Mouse (Mus musculus): Measurements from ENCODE around the gene Ripor1. TPM values are rescaled to one million over a fixed set of nuclear protein-coding genes. Genes with fewer than 3 reads are reported as not detected.

The Ripor1 gene
- total and polyA plus RNA-seq, 3 experiments, result 0.24 to 7.2 (median 1.7) TPM

GRCm38 (mm10) chr8:105661167-105661566 is 56.1 kb downstream of the Ripor1 start:
- Histone ChIP-seq H3K36me3 (replicated peaks in 1 of 2; ENCODE audit: control insufficient read depth in 1 of 2, insufficient read depth in 1 of 2, low read length in 1 of 2) (peaks cover 21 to 63% of the 10 kb centered on the region in 2 experiments), H3K27me3 (replicated peaks) (no peaks in the 10 kb centered on the region), H3K4me2 (ENCODE audit: insufficient read depth, low read depth, poor library complexity, severe bottlenecking) (no peak overlapping the region), H3K4me1 (ENCODE audit: control insufficient read depth in 1 of 2, insufficient read depth in 2 of 2) (0 out of 4 replicates have a peak, but pooled peaks cover 0 to 2% of the 10 kb centered on the region in 2 experiments), H3K79me2 (replicated peaks; ENCODE audit: control insufficient read depth, extremely low read depth, insufficient read depth, poor library complexity, severe bottlenecking) (peaks cover 44% of the 10 kb centered on the region), H3K27ac (ENCODE audit: insufficient read depth, low read depth) (no peak overlapping the region), H3K9ac (ENCODE audit: insufficient read depth, low read depth) (no peak overlapping the region), H3K9me3 (replicated peaks; ENCODE audit: low read length) (no peaks in the 10 kb centered on the region), H3K4me3 (replicated peaks in 1 of 3; ENCODE audit: low read depth in 2 of 3, low read length in 2 of 3, poor library complexity in 1 of 3) (no peak overlapping the region)
- DNase-seq (ENCODE audit: extremely low read depth), result no peak
- dilution Hi-C loops (cut with MboI; ENCODE audit: extremely low pct_ligation_motif_present, extremely low pct_unique_long_range_greater_than_20kb, low sequenced_read_pairs) (no loop called here), in situ Hi-C loops (cut with MboI; ENCODE audit: low pct_ligation_motif_present, low pct_unique_long_range_greater_than_20kb, low sequenced_read_pairs) (no loop called here)
- no peak for TF ChIP-seq ETS1 (conservative IDR thresholded peaks at IDR 0.05; ENCODE audit: low read depth, low read length)
- TF ChIP-seq TCF12 (IDR thresholded peaks at IDR 0.05; ENCODE audit: low read depth, low read length), result no peak
- peak; percentile 53 to 57 for TF ChIP-seq CTCF (conservative IDR thresholded peaks at IDR 0.05 in 1 of 2, IDR thresholded peaks at IDR 0.05 in 1 of 2; ENCODE audit: low read depth in 2 of 2, low read length in 2 of 2)
- no peak for TF ChIP-seq E2F4 (IDR thresholded peaks at IDR 0.05; ENCODE audit: insufficient replicate concordance, low read depth, low read length)
- no peak for TF ChIP-seq KAT2A (IDR thresholded peaks at IDR 0.05; ENCODE audit: insufficient replicate concordance, low read length)
- no peak for TF ChIP-seq ZC3H11A (IDR thresholded peaks at IDR 0.05; ENCODE audit: low read depth, low read length)
- TF ChIP-seq BHLHE40 (IDR thresholded peaks at IDR 0.05; ENCODE audit: low read depth, low read length), result 0 out of 2 replicates have a peak, but pooled peaks have one; percentile 8
- TF ChIP-seq HCFC1 (IDR thresholded peaks at IDR 0.05; ENCODE audit: low read depth, low read length), result no peak
- no peak for TF ChIP-seq PAX5 (IDR thresholded peaks at IDR 0.05; ENCODE audit: low read length)
- no peak; the same call in 1 of the 2 replicates for TF ChIP-seq SMC3 (IDR thresholded peaks at IDR 0.05; ENCODE audit: low read depth, low read length)
- no peak for TF ChIP-seq ELF1 (IDR thresholded peaks at IDR 0.05; ENCODE audit: low read depth, low read length)
- TF ChIP-seq MAZ (IDR thresholded peaks at IDR 0.05; ENCODE audit: low read depth, low read length), result no peak
- TF ChIP-seq ZNF384 (IDR thresholded peaks at IDR 0.05; ENCODE audit: low read depth, low read length), result no peak
- no peak for TF ChIP-seq TBP (conservative IDR thresholded peaks at IDR 0.05; ENCODE audit: low read depth, low read length)
- TF ChIP-seq NELFE (IDR thresholded peaks at IDR 0.05; ENCODE audit: low read depth, low read length), result no peak
- no peak; the same call in none of the 2 replicates for TF ChIP-seq RAD21 (IDR thresholded peaks at IDR 0.05; ENCODE audit: low read depth, low read length)

Other genes with a start within 250 kb of the Ripor1 start
- 0.80 and 1.1 TPM in 2 replicates for gene Plekhg4, start 232.0 kb upstream of the Ripor1 start, total RNA-seq (2012; rRNA removed)
- 0.44 and 0.59 TPM in 2 replicates for gene Plekhg4, start 232.0 kb upstream of the Ripor1 start, total RNA-seq (2014; rRNA removed)
- gene Plekhg4, start 232.0 kb upstream of the Ripor1 start, polyA plus RNA-seq (2012; ENCODE audit: insufficient read length, low read depth), result 0.33 and 0.54 TPM in 2 replicates
- 0.08 TPM in 1 of 2 replicates, not detected in the other for gene Kctd19, start 191.8 kb upstream of the Ripor1 start, total RNA-seq (2012; rRNA removed)
- gene Kctd19, start 191.8 kb upstream of the Ripor1 start, total RNA-seq (2014; rRNA removed), result not detected in 2 replicates
- gene Kctd19, start 191.8 kb upstream of the Ripor1 start, polyA plus RNA-seq (2012; ENCODE audit: insufficient read length, low read depth), result 0.22 TPM in 1 of 2 replicates, not detected in the other
- gene Lrrc36, start 191.7 kb upstream of the Ripor1 start, total RNA-seq (2012; rRNA removed), result 0.34 and 0.38 TPM in 2 replicates
- 0.26 TPM in 1 of 2 replicates, not detected in the other for gene Lrrc36, start 191.7 kb upstream of the Ripor1 start, total RNA-seq (2014; rRNA removed)
- gene Lrrc36, start 191.7 kb upstream of the Ripor1 start, polyA plus RNA-seq (2012; ENCODE audit: insufficient read length, low read depth), result 0.19 TPM in 2 replicates
- 0.25 TPM in 2 replicates for gene Tppp3, start 133.7 kb upstream of the Ripor1 start, total RNA-seq (2012; rRNA removed)
- gene Tppp3, start 133.7 kb upstream of the Ripor1 start, total RNA-seq (2014; rRNA removed), result not detected in 2 replicates
- 0.39 and 0.49 TPM in 2 replicates for gene Tppp3, start 133.7 kb upstream of the Ripor1 start, polyA plus RNA-seq (2012; ENCODE audit: insufficient read length, low read depth)
- 2.1 and 2.6 TPM in 2 replicates for gene Zdhhc1, start 108.4 kb upstream of the Ripor1 start, total RNA-seq (2012; rRNA removed)
- 0.86 and 1.6 TPM in 2 replicates for gene Zdhhc1, start 108.4 kb upstream of the Ripor1 start, total RNA-seq (2014; rRNA removed)
- gene Zdhhc1, start 108.4 kb upstream of the Ripor1 start, polyA plus RNA-seq (2012; ENCODE audit: insufficient read length, low read depth), result 2.6 and 3.6 TPM in 2 replicates
- not detected in 2 replicates for gene Hsd11b2, start 86.5 kb upstream of the Ripor1 start, total RNA-seq (2012; rRNA removed)
- not detected in 2 replicates for gene Hsd11b2, start 86.5 kb upstream of the Ripor1 start, total RNA-seq (2014; rRNA removed)
- gene Hsd11b2, start 86.5 kb upstream of the Ripor1 start, polyA plus RNA-seq (2012; ENCODE audit: insufficient read length, low read depth), result not detected in 2 replicates
- 38.0 and 48.8 TPM in 2 replicates for gene Atp6v0d1, start 39.2 kb upstream of the Ripor1 start, total RNA-seq (2012; rRNA removed)
- gene Atp6v0d1, start 39.2 kb upstream of the Ripor1 start, total RNA-seq (2014; rRNA removed), result 51.0 and 55.3 TPM in 2 replicates
- gene Atp6v0d1, start 39.2 kb upstream of the Ripor1 start, polyA plus RNA-seq (2012; ENCODE audit: insufficient read length, low read depth), result 48.8 and 53.6 TPM in 2 replicates
- gene Ctcf, start 31.3 kb downstream of the Ripor1 start, total RNA-seq (2012; rRNA removed), result 42.3 and 47.2 TPM in 2 replicates
- 48.3 and 52.4 TPM in 2 replicates for gene Ctcf, start 31.3 kb downstream of the Ripor1 start, total RNA-seq (2014; rRNA removed)
- 97.9 and 107 TPM in 2 replicates for gene Ctcf, start 31.3 kb downstream of the Ripor1 start, polyA plus RNA-seq (2012; ENCODE audit: insufficient read length, low read depth)
- 0.21 and 0.30 TPM in 2 replicates for gene Agrp, start 32.1 kb downstream of the Ripor1 start, total RNA-seq (2012; rRNA removed)
- not detected in 2 replicates for gene Agrp, start 32.1 kb downstream of the Ripor1 start, total RNA-seq (2014; rRNA removed)
- gene Agrp, start 32.1 kb downstream of the Ripor1 start, polyA plus RNA-seq (2012; ENCODE audit: insufficient read length, low read depth), result not detected in 2 replicates
- 7.5 and 7.6 TPM in 2 replicates for gene Carmil2, start 81.0 kb downstream of the Ripor1 start, total RNA-seq (2012; rRNA removed)
- gene Carmil2, start 81.0 kb downstream of the Ripor1 start, total RNA-seq (2014; rRNA removed), result 1.7 and 2.0 TPM in 2 replicates
- 32.6 and 33.2 TPM in 2 replicates for gene Carmil2, start 81.0 kb downstream of the Ripor1 start, polyA plus RNA-seq (2012; ENCODE audit: insufficient read length, low read depth)
- gene Acd, start 95.8 kb downstream of the Ripor1 start, total RNA-seq (2012; rRNA removed), result 10.9 and 11.9 TPM in 2 replicates
- 4.8 and 5.2 TPM in 2 replicates for gene Acd, start 95.8 kb downstream of the Ripor1 start, total RNA-seq (2014; rRNA removed)
- gene Acd, start 95.8 kb downstream of the Ripor1 start, polyA plus RNA-seq (2012; ENCODE audit: insufficient read length, low read depth), result 31.8 and 40.0 TPM in 2 replicates
- gene Pard6a, start 95.9 kb downstream of the Ripor1 start, total RNA-seq (2012; rRNA removed), result 17.5 and 32.3 TPM in 2 replicates
- 18.9 and 23.3 TPM in 2 replicates for gene Pard6a, start 95.9 kb downstream of the Ripor1 start, total RNA-seq (2014; rRNA removed)
- gene Pard6a, start 95.9 kb downstream of the Ripor1 start, polyA plus RNA-seq (2012; ENCODE audit: insufficient read length, low read depth), result 10.0 and 15.9 TPM in 2 replicates
- gene 4933405L10Rik, start 102.4 kb downstream of the Ripor1 start, total RNA-seq (2012; rRNA removed), result 0.25 TPM in 1 of 2 replicates, not detected in the other
- gene 4933405L10Rik, start 102.4 kb downstream of the Ripor1 start, total RNA-seq (2014; rRNA removed), result not detected in 2 replicates
- not detected in 2 replicates for gene 4933405L10Rik, start 102.4 kb downstream of the Ripor1 start, polyA plus RNA-seq (2012; ENCODE audit: insufficient read length, low read depth)
- 25.2 and 27.4 TPM in 2 replicates for gene Enkd1, start 103.0 kb downstream of the Ripor1 start, total RNA-seq (2012; rRNA removed)
- 15.6 and 17.7 TPM in 2 replicates for gene Enkd1, start 103.0 kb downstream of the Ripor1 start, total RNA-seq (2014; rRNA removed)
- 30.8 and 35.9 TPM in 2 replicates for gene Enkd1, start 103.0 kb downstream of the Ripor1 start, polyA plus RNA-seq (2012; ENCODE audit: insufficient read length, low read depth)
- gene Gfod2, start 153.4 kb downstream of the Ripor1 start, total RNA-seq (2012; rRNA removed), result 3.1 and 4.7 TPM in 2 replicates
- 1.7 and 1.8 TPM in 2 replicates for gene Gfod2, start 153.4 kb downstream of the Ripor1 start, total RNA-seq (2014; rRNA removed)
- gene Gfod2, start 153.4 kb downstream of the Ripor1 start, polyA plus RNA-seq (2012; ENCODE audit: insufficient read length, low read depth), result 3.1 and 3.4 TPM in 2 replicates
- 8.1 and 8.7 TPM in 2 replicates for gene Ranbp10, start 222.1 kb downstream of the Ripor1 start, total RNA-seq (2012; rRNA removed)
- 7.4 and 7.9 TPM in 2 replicates for gene Ranbp10, start 222.1 kb downstream of the Ripor1 start, total RNA-seq (2014; rRNA removed)
- 12.8 and 15.8 TPM in 2 replicates for gene Ranbp10, start 222.1 kb downstream of the Ripor1 start, polyA plus RNA-seq (2012; ENCODE audit: insufficient read length, low read depth)
- gene Tsnaxip1, start 222.5 kb downstream of the Ripor1 start, total RNA-seq (2012; rRNA removed), result 0.13 and 0.21 TPM in 2 replicates
- gene Tsnaxip1, start 222.5 kb downstream of the Ripor1 start, total RNA-seq (2014; rRNA removed), result 0.13 TPM in 1 of 2 replicates, not detected in the other
- 0.38 and 0.50 TPM in 2 replicates for gene Tsnaxip1, start 222.5 kb downstream of the Ripor1 start, polyA plus RNA-seq (2012; ENCODE audit: insufficient read length, low read depth)
- gene Cenpt, start 248.0 kb downstream of the Ripor1 start, total RNA-seq (2012; rRNA removed), result 21.3 and 21.4 TPM in 2 replicates
- 17.3 TPM in 2 replicates for gene Cenpt, start 248.0 kb downstream of the Ripor1 start, total RNA-seq (2014; rRNA removed)
- 28.2 and 29.4 TPM in 2 replicates for gene Cenpt, start 248.0 kb downstream of the Ripor1 start, polyA plus RNA-seq (2012; ENCODE audit: insufficient read length, low read depth)
- gene Thap11, start 249.9 kb downstream of the Ripor1 start, total RNA-seq (2012; rRNA removed), result 40.2 and 42.6 TPM in 2 replicates
- gene Thap11, start 249.9 kb downstream of the Ripor1 start, total RNA-seq (2014; rRNA removed), result 29.7 and 31.9 TPM in 2 replicates
- 21.3 and 21.7 TPM in 2 replicates for gene Thap11, start 249.9 kb downstream of the Ripor1 start, polyA plus RNA-seq (2012; ENCODE audit: insufficient read length, low read depth)

All from CH12.LX (cell line).